Mouse (Mus musculus) ovary, postnatal 10 days (tissue): ENCODE data around the gene Unc93b1.

Experiments used
- DNase-seq: peaks from one replicate; pipeline ENCODE4 v3.0.0; 2022; ENCODE audit warnings: low spot score

The Unc93b1 gene

DNA sequence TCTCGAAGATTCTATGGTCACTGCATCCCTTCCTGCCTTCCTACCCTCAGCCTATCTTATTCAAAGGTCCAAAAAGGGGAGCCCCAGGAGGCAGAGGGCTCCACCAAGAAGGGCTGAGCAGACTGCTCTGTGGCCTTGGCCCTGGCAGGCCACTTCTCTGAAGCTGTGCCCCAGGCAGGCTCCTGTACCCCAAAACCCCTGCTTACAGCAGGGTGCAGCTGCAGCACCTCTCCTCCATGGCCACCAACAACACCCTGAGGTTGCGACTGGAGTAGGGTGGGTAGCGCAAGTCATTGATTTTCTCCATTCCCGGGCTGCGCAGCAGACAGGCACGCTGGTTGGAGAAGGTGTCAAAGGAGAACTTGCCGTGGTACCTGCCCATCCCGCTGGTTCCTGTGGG lies 21.3 kb upstream of the Unc93b1 start:
- no peak for DNase-seq

GRCm38 (mm10) chr19:3914535-3914934 lies 20.5 kb upstream of the Unc93b1 start:
- DNase-seq, result no peak

GRCm38 (mm10) chr19:3916727-3917126 lies 18.3 kb upstream of the Unc93b1 start:
- DNase-seq, result no peak

DNA sequence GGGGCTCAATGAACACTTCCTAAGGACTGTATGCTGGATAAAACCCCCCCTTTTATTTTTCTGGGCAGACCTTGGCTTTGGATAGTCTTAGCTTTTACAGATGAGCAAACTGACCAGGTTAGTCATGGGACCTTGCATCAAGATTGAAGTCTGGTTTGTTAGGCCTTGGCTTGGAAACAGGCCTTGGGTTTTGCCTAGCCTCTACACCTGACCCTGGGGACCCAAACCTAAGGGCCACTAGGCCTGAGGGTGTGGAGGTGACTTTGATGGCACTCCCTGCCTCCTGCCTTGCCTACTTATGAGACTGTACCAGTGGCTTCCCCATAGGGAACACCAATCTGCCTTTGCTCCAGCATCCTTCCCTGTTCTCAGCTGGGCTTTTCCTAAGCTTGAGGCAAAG lies 15.1 kb upstream of the Unc93b1 start:
- DNase-seq, result no peak

- DNase-seq, result no peak
Observed at GRCm38 (mm10) chr19:3922661-3923371, 12.2 kb upstream of the Unc93b1 start.

GRCm38 (mm10) chr19:3923586-3923985 lies 11.4 kb upstream of the Unc93b1 start:
- DNase-seq, result no peak

GRCm38 (mm10) chr19:3924190-3924589 lies 10.8 kb upstream of the Unc93b1 start:
- no peak for DNase-seq

GRCm38 (mm10) chr19:3924868-3925267 lies 10.1 kb upstream of the Unc93b1 start:
- no peak for DNase-seq

- DNase-seq, result no peak
Observed at GRCm38 (mm10) chr19:3925859-3926258, 9.1 kb upstream of the Unc93b1 start.

- DNase-seq, result no peak
Observed at GRCm38 (mm10) chr19:3926279-3926678, 8.7 kb upstream of the Unc93b1 start.

GRCm38 (mm10) chr19:3926685-3927084 lies 8.3 kb upstream of the Unc93b1 start:
- DNase-seq, result no peak

- no peak for DNase-seq
Observed at GRCm38 (mm10) chr19:3927989-3928388, 7.0 kb upstream of the Unc93b1 start.

- DNase-seq, result no peak
Observed at GRCm38 (mm10) chr19:3928779-3929178, 6.2 kb upstream of the Unc93b1 start.

- DNase-seq, result peak; percentile 72
Observed at GRCm38 (mm10) chr19:3929211-3929941, 5.6 kb upstream of the Unc93b1 start, which contains the start of gene Aldh3b1. Gene Aldh3b1, minus strand, starts transcription at chr19:3929808.

- no peak for DNase-seq
Observed at GRCm38 (mm10) chr19:3930262-3931057, 4.5 kb upstream of the Unc93b1 start.

DNA sequence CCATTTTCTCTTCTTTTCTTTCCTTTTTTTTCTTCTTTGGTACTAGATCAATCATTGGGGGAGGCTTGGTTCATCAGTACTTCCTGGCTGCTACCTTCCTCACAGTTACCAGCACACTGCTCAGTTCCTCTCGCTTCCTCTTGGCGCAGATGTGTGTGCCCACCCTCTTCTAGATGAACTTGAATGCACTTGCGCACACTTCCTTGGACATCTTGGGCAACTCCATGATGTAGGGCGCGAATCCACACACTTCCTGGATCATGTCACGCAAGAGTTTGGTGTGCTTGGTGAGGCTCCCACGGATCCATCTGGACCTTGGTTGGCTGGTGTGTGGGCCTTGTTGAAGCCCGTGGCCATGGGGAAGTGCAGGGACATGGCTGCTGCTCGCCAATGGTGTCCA lies 3.3 kb upstream of the Unc93b1 start:
- DNase-seq, result no peak

GRCm38 (mm10) chr19:3935896-3936850 lies 1.2 kb downstream of the Unc93b1 start:
- DNase-seq, result peak; percentile 37

- DNase-seq, result no peak
Observed at GRCm38 (mm10) chr19:3942315-3942714, 7.3 kb downstream of the Unc93b1 start.

- DNase-seq, result no peak
Observed at GRCm38 (mm10) chr19:3942986-3943735, 8.2 kb downstream of the Unc93b1 start.

GRCm38 (mm10) chr19:3945872-3946564 lies 11.0 kb downstream of the Unc93b1 start:
- DNase-seq, result no peak
